Mouse (Mus musculus): ENCODE measurements at regions not wholly inside any gene's neighbourhood (a gene's known extent, or its start where the extent isn't known, plus 50 kb on each side); places are given as distances from the start of the nearest gene placed in this dataset.

DNA sequence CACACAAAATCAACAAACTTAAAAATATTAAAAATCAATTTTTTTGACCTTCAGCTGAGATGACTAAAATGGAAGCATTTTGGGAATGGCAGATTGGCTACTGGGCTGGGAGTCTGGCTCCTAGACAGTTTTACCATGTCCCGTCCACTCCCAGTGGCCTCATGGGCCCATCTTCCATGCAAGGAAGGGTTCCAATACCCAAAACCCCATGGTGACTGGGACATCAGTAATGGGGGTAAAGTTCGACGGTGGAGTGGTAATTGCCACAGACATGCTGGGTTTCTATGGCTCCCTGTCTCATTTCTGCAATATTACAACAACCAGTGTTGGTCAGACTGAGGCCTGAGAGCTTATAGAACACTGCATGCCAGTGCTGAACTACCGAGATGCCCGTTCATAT lies 82.2 kb downstream of the Il20rb start:
- Histone ChIP-seq H3ac (ENCODE audit: control insufficient read depth, insufficient read length) (no peak overlapping the region), H3K27me3 (ENCODE audit: control insufficient read depth, insufficient read depth, insufficient read length) (no peaks in the 10 kb centered on the region), H3K79me2 (ENCODE audit: control insufficient read depth, insufficient read depth) (no peaks in the 10 kb centered on the region), H3K4me3 (no peak overlapping the region), H3K36me3 (ENCODE audit: control insufficient read depth, insufficient read depth) (no peaks in the 10 kb centered on the region), H3K4me2 (ENCODE audit: low read depth) (no peak overlapping the region)
- TF ChIP-seq TCF12 (IDR thresholded peaks at IDR 0.05; ENCODE audit: insufficient read depth, poor library complexity, severe bottlenecking) (no peak), POLR2AphosphoS2 (IDR thresholded peaks at IDR 0.05; ENCODE audit: insufficient read length, low read depth) (no peak), REST (IDR thresholded peaks at IDR 0.05; ENCODE audit: insufficient read depth, insufficient read length) (no peak), TCF3 (IDR thresholded peaks at IDR 0.05; ENCODE audit: insufficient read length, low read depth) (no peak), POLR2A (IDR thresholded peaks at IDR 0.05; ENCODE audit: insufficient read length, low read depth) (no peak), CEBPB (IDR thresholded peaks at IDR 0.05; ENCODE audit: insufficient read depth, poor library complexity, severe bottlenecking) (no peak), E2F4 (IDR thresholded peaks at IDR 0.05; ENCODE audit: insufficient read depth) (no peak), MAX (IDR thresholded peaks at IDR 0.05; ENCODE audit: low read depth) (no peak)

DNA sequence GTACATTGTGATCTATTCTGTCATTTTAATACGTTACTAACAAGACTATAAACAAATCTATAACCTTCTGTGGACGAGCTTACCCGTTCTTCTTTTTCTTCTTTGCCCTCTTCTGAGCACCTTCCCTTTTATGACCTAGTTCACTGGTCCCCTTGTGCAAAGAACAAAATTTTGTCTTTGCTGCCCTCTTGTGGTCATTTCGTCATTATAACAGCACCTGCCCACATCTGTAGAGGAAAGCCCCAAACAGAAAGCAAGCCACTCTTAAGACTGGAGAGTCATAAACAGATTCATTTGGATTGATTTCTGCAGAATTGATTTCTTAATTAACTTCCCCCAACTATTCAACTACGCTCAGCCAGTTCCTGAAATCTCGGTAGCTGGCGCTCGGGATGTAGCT lies 86.2 kb downstream of the Il20rb start:
- H3K27me3 ChIP-seq (ENCODE audit: control insufficient read depth, insufficient read depth, insufficient read length), result no peaks in the 10 kb centered on the region
- H3K36me3 ChIP-seq (ENCODE audit: control insufficient read depth, insufficient read depth), result no peaks in the 10 kb centered on the region
- peak overlapping the region; percentile 42 for H3K4me2 ChIP-seq (ENCODE audit: low read depth)
- no peak overlapping the region for H3ac ChIP-seq (ENCODE audit: control insufficient read depth, insufficient read length)
- no peaks in the 10 kb centered on the region for H3K79me2 ChIP-seq (ENCODE audit: control insufficient read depth, insufficient read depth)
- TF ChIP-seq SRF (IDR thresholded peaks at IDR 0.05; ENCODE audit: control insufficient read depth, insufficient read length, low read depth) (no peak), USF1 (IDR thresholded peaks at IDR 0.05; ENCODE audit: low read depth) (no peak), POLR2AphosphoS2 (IDR thresholded peaks at IDR 0.05; ENCODE audit: insufficient read length, low read depth) (no peak), TCF12 (IDR thresholded peaks at IDR 0.05; ENCODE audit: insufficient read depth, poor library complexity, severe bottlenecking) (no peak), MYOD1 (IDR thresholded peaks at IDR 0.05; ENCODE audit: control insufficient read depth in 1 of 3, insufficient read length in 2 of 3, low read depth in 2 of 3) (no peak), MAX (IDR thresholded peaks at IDR 0.05; ENCODE audit: low read depth) (no peak), POLR2A (IDR thresholded peaks at IDR 0.05; ENCODE audit: insufficient read length, low read depth) (no peak), REST (IDR thresholded peaks at IDR 0.05; ENCODE audit: insufficient read depth, insufficient read length) (no peak), CEBPB (IDR thresholded peaks at IDR 0.05; ENCODE audit: insufficient read depth, poor library complexity, severe bottlenecking) (no peak), MYOG (IDR thresholded peaks at IDR 0.05; ENCODE audit: control insufficient read depth in 1 of 3, insufficient read depth in 1 of 3, insufficient read length in 2 of 3, low read depth in 2 of 3) (no peak), E2F4 (IDR thresholded peaks at IDR 0.05; ENCODE audit: insufficient read depth) (no peak), TCF3 (IDR thresholded peaks at IDR 0.05; ENCODE audit: insufficient read length, low read depth) (no peak)
- H3K4me3 ChIP-seq, result no peak overlapping the region

DNA sequence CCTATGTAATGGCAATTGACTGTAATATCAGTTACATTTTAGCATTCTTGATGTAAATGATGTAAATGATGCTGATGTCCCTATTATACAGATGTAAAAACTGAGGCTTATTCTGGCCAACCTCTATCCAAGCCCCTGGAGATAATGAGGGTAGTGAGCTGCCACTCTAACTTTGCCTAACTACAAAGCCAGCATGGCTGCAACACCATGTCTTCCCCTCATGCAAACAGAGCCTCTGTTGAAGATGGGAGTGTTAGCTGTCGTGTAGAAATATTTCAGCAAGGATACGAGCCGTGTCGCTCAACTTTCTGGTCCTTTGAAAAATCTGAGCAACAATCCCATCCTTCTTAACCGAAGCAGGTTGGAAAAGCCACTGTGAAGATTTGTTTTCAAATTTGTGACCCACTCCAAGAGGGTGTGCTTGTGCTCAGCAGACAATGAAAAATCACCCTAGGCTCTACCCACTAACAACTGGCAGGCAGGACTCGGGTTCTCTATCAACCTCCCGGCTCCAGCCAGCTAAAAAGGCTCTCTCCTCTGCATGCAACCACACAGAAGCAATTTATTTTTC lies 90.2 kb downstream of the Il20rb start:
- no peak overlapping the region for H3ac ChIP-seq (ENCODE audit: control insufficient read depth, insufficient read length)
- TF ChIP-seq POLR2AphosphoS2 (IDR thresholded peaks at IDR 0.05; ENCODE audit: insufficient read length, low read depth) (no peak), E2F4 (IDR thresholded peaks at IDR 0.05; ENCODE audit: insufficient read depth) (no peak), MYOG (IDR thresholded peaks at IDR 0.05; ENCODE audit: control insufficient read depth in 1 of 3, insufficient read depth in 1 of 3, insufficient read length in 2 of 3, low read depth in 2 of 3) (no peak), CEBPB (IDR thresholded peaks at IDR 0.05; ENCODE audit: insufficient read depth, poor library complexity, severe bottlenecking) (no peak), REST (IDR thresholded peaks at IDR 0.05; ENCODE audit: insufficient read depth, insufficient read length) (no peak), MAX (IDR thresholded peaks at IDR 0.05; ENCODE audit: low read depth) (no peak), TCF12 (IDR thresholded peaks at IDR 0.05; ENCODE audit: insufficient read depth, poor library complexity, severe bottlenecking) (no peak), SRF (IDR thresholded peaks at IDR 0.05; ENCODE audit: control insufficient read depth, insufficient read length, low read depth) (no peak), USF1 (IDR thresholded peaks at IDR 0.05; ENCODE audit: low read depth) (no peak), MYOD1 (IDR thresholded peaks at IDR 0.05; ENCODE audit: control insufficient read depth in 1 of 3, insufficient read length in 2 of 3, low read depth in 2 of 3) (no peak), TCF3 (IDR thresholded peaks at IDR 0.05; ENCODE audit: insufficient read length, low read depth) (no peak), POLR2A (IDR thresholded peaks at IDR 0.05; ENCODE audit: insufficient read length, low read depth) (no peak)
- H3K36me3 ChIP-seq (ENCODE audit: control insufficient read depth, insufficient read depth), result no peaks in the 10 kb centered on the region
- H3K27me3 ChIP-seq (ENCODE audit: control insufficient read depth, insufficient read depth, insufficient read length), result no peaks in the 10 kb centered on the region
- no peaks in the 10 kb centered on the region for H3K79me2 ChIP-seq (ENCODE audit: control insufficient read depth, insufficient read depth)
- no peak overlapping the region for H3K4me2 ChIP-seq (ENCODE audit: low read depth)
- no peak overlapping the region for H3K4me3 ChIP-seq

DNA sequence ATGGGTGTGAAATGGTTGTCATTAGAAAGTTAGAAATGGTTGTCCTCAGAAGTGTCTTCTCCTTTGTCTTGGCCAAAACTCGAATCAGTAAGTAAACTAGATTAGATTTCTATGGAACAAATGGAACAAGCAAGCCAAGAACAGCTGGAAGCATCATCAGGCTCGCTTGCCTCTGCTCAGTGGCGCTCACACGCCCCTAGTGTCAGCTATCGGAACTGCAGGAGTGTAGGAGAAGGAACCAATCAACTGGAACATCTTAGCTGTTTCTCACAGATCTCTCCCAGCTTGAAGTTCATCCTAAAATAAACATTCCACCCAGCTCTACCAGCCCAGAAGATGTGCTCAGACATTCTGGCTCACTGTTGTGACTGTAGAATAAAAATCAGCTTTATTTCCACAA lies 90.9 kb downstream of the Il20rb start:
- no peaks in the 10 kb centered on the region for H3K36me3 ChIP-seq (ENCODE audit: control insufficient read depth, insufficient read depth)
- no peak overlapping the region for H3K4me3 ChIP-seq
- TF ChIP-seq MYOD1 (IDR thresholded peaks at IDR 0.05; ENCODE audit: control insufficient read depth in 1 of 3, insufficient read length in 2 of 3, low read depth in 2 of 3) (no peak), CEBPB (IDR thresholded peaks at IDR 0.05; ENCODE audit: insufficient read depth, poor library complexity, severe bottlenecking) (no peak), TCF12 (IDR thresholded peaks at IDR 0.05; ENCODE audit: insufficient read depth, poor library complexity, severe bottlenecking) (no peak), E2F4 (IDR thresholded peaks at IDR 0.05; ENCODE audit: insufficient read depth) (no peak), TCF3 (IDR thresholded peaks at IDR 0.05; ENCODE audit: insufficient read length, low read depth) (no peak), USF1 (IDR thresholded peaks at IDR 0.05; ENCODE audit: low read depth) (no peak), MAX (IDR thresholded peaks at IDR 0.05; ENCODE audit: low read depth) (no peak), REST (IDR thresholded peaks at IDR 0.05; ENCODE audit: insufficient read depth, insufficient read length) (no peak), MYOG (IDR thresholded peaks at IDR 0.05; ENCODE audit: control insufficient read depth in 1 of 3, insufficient read depth in 1 of 3, insufficient read length in 2 of 3, low read depth in 2 of 3) (no peak), POLR2AphosphoS2 (IDR thresholded peaks at IDR 0.05; ENCODE audit: insufficient read length, low read depth) (no peak)
- no peak overlapping the region for H3K4me2 ChIP-seq (ENCODE audit: low read depth)
- no peak overlapping the region for H3ac ChIP-seq (ENCODE audit: control insufficient read depth, insufficient read length)
- no peaks in the 10 kb centered on the region for H3K79me2 ChIP-seq (ENCODE audit: control insufficient read depth, insufficient read depth)
- no peaks in the 10 kb centered on the region for H3K27me3 ChIP-seq (ENCODE audit: control insufficient read depth, insufficient read depth, insufficient read length)
